Mouse (Mus musculus) activated CD4-positive, CD25-positive, alpha-beta regulatory T cell, adult 4 months (primary cell): ENCODE data around the gene Mrpl58. TPM values are rescaled to one million over a fixed set of nuclear protein-coding genes. Genes with fewer than 3 reads are reported as not detected.

Experiments used
- ATAC-seq: one replicate; pipeline ENCODE4 v1.8.0; 2017
- polyA plus RNA-seq, 2 experiments: library from polyadenylated mRNA; unstranded; fragments of 100-300 nt; shearing (Covaris generic); gene quantifications; one replicate each; pipeline ENCODE4 v1.2.1; 2017

Gene Mrpl58
- 100 to 1,000 TPM; 206 to 214 TPM for polyA plus RNA-seq

DNA sequence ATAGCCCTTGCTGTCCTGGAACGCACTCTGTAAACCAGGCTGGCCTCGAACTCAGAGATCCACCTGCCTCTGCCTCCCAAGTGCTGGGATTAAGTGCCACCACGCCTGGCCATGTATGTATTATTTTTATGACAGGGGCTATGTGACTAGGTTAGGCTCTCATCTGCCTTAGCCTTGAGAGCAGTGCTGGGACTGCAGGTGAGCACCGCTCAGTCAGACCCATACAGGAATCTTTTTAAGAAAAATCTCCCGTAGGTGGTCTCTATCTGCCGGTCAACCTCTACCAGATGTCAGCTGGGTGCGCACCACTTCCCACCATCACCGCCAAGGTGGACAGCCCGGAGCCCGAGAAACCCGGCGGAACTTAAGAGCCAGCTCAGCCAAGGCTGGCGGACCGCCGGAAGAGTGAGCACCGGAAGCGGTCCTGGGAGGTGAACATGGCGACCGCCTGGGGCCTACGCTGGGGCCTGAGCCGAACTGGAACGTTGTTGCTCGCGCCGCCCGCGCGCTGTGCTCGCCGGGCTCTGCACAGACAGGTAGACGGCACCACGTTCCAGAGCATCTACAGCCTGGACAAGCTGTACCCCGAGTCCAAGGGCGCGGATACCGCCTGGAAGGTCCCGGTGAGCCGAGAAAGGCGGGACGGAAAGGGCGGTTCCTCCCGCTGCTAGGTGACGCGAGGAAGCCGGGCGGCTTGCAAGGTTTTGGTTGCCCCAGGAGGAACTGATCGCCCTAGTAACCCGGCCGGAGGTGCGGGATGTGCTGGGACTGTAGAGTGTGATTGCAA lies at the start of gene Mrpl58:
Mrpl58 (plus strand) TSS at position 415 of the 787 bp plus-strand sequence.
- peak; percentile 58 for ATAC-seq

DNA sequence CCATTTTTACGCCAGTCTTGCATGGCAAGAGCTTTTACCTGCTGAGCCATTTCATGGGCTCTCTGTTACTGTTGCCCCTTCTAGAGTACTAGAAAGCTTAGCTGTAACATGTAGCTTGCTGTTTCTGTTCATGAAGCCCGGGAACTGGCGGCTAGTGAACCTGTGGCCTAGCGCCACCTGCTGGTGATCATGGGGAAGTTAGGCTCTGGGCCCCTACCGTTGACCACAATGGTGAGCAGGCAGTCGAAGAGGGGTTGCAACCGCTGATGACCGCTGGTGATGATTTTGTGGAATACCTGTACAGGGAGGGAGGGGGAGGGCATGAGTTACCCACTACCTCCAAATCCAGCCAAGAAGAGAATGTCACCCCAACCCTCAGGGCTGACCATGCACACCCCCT lies 49.4 kb upstream of the Mrpl58 start:
- peak; percentile 49 for ATAC-seq

DNA sequence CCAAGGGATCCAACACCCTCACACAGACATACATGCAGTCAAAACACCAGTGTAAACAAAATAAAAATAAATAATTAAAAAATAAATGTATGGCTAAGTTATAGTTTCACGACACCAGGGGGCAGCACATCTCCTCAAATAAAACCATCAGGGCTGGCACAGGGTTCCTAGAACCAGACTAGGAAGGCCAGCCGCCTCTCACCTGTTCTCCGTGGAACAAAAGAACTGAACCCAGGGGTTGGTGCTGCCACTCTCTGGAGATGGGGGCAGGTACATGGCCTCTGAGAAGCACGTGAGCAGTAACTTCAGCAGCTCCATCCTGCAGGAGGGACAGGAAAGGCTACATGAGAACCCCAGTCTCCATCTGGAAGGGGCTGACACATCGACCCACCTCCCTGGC lies 45.1 kb upstream of the Mrpl58 start:
- no peak for ATAC-seq

DNA sequence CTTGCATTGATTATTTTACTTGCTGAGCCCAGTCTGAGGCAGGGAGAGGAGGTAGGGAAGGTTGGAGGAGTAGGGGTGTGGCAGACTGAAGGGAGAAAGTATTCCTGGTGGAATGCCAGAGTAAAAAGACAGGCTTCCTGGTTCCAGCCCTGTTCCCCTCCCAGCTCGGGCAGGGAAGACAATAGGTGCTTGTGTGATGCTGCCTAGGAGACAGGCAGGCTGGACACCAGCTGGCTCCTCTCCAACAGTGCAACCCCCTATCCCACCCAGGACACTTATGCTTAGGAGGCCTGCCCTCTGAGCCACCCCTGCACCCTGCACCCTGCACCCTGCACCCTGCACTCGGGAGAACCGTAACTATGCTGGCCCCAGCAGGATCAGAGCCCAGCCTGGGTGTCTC lies 44.3 kb upstream of the Mrpl58 start:
- ATAC-seq, result no peak

DNA sequence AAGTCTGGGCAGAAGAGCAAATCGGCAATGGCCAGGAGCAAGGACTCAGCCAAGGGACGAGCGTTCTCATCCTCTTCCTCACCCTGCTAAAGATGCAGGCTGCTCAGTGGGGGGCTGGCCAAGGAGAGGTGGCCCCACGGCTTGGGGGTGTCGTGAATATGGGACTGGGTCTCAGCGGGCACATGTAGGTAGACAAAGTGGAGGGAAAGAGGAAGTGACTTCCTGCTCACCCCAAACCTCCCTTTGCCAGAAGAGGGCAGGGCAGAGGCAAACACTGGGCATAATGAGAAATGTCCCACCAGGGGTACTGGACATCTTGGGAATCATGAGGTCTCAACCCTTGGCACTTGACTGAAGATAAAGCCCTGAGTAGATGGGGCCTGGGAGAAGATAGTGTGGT lies 43.8 kb upstream of the Mrpl58 start:
- ATAC-seq, result no peak

DNA sequence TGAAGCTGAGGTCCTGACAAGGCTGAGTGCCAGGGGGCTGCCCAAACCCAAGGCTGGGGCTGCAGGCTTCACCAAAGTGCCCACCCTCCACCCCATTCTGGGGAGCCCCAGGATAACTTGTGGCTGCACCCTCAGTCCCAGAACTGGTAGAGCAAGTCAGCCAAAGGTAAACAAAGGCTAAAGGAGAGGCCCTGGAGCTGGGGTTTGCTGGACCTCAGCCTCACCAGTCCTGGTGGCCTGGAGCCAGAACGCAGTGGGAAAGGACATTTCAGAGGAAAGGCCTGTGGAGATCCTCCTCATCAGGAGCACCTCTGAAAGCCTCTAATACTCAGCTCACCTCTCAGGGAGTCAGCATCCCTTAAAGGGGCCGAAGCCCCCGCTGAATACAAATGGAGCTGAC lies 39.4 kb upstream of the Mrpl58 start:
- no peak for ATAC-seq

DNA sequence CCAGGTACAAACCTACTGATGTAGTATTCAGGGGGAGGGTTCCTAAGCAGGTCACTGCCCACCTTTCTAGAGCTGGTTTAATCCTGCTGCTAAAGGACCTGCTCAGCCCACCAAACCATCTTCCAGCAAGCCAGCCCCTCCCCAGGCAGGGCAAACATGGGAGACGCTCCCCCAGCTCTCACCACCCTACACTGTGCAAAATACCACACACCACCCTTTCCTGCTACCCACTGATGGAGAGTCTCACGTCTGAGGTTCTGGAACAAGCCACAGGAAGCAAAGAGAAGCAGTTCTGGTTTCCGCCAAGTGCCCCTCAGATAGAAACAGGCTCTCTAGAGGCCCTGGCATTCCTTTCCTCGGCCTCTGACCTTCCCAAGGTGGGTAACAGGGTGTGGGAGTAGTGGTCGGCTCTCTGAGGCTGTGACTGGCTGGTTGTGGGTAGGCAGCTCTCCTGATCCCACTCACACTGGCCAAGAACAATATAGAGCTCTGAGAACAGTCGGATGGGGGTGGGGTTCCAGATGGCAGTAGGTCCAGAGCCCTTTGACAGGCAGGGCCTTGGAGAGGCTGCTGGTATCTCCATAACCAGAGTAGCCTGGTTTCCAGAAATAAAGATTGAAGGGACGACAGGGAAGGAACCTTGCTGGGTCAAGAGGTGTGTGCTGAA lies 37.4 kb upstream of the Mrpl58 start:
- ATAC-seq, result no peak

DNA sequence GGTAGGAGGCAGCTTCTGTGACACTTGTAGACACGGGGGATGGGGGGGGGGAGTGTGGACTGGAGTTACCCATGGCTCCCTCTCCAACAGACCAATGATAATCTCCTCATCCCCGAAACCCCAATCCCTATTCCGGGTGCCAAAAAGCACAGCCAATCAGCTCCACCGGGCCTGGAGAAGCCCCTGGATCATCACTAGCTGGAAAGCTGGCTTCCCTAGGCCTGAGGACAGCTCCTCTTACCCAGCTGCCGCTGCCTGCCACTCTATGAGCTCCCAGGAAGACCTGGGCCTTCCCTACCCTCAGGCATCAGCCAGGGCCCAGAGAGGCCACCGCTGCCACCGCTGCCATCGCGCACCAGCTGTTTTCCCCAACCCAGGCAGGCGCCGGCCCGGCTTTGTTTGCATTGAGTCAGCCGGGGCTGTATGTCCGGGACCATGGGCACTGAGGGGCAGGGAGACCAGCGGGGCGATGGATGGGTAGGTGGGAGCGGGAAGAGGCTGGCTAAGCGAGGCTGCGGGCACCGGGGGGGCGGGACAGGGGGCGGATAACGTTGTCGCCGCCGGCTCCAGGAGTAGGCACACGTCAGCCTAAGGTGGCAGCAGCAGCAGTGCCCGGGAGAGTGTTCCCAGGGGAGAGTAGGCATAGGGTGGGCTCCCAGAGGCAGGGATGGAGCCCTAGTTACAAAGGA lies 36.7 kb upstream of the Mrpl58 start:
- ATAC-seq, result no peak

DNA sequence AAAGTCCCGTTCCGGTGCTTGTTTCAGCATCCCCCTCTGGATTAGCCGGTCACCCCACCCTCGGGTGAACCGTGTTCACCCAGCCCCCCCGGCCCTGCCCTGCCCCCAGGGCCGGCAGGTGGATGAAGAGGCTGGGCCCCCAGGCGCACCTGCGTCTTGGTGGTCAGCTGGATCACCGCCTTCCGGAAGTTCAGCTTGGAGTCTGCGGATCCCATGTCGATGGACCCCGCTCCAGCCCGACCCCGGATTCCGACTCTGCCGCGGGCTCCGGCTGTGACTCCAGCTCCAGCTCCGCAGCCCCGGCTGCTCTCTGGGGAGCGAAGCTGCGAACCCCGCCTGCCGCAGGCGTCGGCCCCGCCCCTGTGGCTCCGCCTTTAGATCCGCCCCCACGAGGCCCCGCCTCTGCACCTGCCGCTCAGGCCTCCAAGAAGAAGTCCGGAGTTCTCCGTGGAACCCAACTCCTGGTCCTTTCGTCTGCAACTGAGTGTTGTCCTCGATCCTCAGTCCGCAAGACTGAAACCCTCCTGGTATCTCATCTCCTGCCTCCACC lies 36.1 kb upstream of the Mrpl58 start, which contains the start of gene Hid1:
Hid1 (minus strand) TSS at position 362 of the 550 bp plus-strand sequence.
- ATAC-seq, result peak; percentile 83

DNA sequence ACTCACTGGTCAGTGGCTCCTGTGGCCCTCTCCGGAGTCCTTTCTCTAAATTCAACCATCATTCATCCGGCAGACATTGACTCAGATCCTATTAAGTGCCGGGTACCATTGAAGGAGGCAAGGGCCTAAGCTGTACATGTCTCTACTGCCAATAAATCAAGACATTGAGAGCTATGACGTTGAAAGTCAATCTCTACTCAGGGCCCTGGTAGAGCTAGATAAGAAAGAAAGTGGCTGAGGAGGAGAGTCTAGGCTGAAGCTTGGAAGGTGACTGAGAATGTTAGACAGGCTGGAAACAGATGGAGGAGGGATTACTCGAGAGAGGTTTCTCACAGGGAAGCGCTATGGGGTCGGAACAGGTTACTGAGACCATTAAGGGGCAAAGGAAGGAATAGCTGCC lies 33.2 kb upstream of the Mrpl58 start:
- no peak for ATAC-seq

DNA sequence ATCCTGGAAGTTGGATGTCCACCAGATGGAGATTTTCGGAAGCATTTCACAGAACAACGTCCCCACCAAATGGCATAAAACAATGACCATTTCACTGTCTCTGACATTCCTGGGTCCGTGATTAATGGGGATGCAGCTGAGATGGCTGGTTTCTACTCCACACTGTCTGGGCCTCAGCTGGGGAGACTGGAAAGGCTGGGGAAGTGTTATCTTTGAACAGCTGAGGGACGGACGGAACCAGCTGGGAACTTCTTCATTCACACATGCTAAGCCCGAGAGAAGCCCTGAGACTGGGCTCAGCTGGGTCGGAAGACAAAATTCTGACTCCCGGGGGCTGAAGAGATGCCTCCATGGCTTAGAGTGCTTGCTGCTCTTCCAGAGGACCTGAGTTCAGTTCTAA lies 32.2 kb upstream of the Mrpl58 start:
- no peak for ATAC-seq

DNA sequence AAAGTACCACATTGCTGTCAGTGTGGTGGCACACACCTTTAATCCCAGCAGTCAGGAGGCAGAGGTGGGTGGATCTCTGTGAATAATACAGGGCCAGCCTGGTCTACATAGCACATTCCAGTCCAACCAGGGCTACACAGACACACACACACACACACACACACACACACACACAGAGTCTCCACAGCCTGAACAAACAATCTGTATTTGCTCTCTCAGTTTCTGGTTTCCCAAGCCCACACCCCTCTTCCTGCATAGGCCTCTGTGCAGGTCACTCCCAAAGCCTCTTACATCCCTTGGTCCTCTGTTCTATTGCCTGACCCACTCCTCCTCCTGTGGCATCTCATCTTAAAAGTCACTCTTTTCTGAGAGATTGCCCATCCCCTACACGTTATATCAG lies 31.5 kb upstream of the Mrpl58 start:
- no peak for ATAC-seq

DNA sequence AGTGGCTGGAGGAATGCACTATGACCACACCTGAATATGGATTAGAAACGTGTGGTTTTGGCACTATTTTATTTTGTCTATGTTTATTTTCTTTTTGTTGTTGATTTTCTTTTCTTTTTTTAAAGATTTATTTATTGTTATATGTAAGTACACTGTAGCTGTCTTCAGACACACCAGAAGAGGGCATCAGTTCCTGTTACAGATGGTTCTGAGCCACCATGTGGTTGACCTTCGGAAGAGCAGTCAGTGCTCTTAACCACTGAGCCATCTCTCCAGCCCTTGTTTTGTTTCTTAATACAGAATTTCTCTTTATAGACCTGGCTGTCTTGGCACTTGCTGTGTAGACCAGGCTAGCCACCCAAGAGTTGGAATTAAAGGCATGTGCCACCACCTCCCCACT lies 30.8 kb upstream of the Mrpl58 start:
- no peak for ATAC-seq

DNA sequence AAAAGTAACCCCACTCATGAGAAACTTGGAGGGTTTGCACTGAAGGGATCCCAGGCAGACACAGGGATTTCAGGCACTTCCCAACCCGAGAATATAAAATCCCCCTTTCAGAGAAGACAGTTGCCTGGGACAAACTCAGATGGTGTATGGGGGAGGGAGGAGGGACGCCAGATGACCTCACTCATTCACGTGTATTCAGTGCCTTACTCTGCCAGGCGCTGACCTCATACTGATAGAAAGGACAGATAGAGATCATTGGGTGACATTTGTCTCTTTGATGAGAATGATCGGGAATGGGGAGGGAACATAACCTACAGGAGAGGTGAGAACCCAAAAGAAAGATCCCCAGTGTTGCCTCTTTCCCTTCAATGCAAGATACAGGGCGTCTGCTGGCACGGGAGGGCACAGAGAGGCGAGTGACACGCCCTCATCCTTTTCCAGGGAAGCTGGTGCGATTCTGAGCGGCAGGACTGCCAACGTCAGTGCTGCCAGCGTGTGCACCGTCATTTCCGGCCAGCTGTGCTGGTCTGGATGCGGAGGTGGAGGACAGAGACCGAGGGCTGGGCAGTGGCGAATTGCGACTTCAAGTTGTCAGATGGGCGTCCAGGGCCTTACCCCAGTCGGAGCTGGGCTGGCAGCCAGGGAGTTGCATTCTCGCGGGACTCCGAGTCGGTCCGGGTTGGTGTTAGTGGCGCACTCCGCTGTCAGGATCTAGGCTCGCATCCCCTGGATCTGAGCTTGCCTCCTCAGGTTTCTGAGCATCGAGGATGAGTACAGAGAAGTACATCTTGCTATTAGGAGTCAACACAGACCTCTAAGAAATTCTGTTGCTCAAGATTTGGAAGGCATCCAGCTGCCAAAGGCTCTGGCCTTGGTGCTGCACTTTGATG lies 29.5 kb upstream of the Mrpl58 start:
- no peak for ATAC-seq

DNA sequence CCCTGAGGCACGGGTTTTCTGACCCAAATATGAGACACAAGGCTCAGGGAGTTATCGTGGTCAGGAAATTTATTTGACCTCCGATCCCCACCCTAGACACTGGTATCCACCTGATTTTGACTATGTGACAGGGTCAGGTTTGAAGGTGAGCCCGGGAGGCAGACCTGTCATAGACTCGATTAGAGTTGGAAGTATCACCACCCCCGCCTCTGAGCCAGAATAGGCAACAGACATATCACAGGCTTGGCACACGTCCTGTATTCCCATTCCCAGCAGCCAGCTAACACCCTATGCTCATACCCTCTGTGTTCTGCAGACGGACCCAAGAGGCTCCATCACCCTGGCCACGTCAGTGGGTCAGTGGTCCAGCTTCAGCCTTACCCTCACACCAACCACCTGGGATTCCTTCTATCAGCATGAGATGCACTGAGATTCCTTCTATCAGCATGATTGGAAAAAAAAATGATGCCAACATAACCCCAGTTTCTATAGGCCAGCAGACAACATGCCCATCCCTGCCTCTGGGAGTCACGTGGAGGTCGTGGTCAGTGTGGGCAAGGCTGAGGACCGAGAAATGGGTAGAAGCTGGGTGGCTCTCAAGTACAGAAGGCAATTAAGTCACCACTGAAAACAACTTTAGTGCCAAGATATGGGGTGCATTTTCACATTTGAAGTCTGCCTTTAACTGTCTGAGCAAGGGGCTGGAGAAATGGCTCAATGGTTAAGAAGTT lies 28.7 kb upstream of the Mrpl58 start:
- no peak for ATAC-seq

DNA sequence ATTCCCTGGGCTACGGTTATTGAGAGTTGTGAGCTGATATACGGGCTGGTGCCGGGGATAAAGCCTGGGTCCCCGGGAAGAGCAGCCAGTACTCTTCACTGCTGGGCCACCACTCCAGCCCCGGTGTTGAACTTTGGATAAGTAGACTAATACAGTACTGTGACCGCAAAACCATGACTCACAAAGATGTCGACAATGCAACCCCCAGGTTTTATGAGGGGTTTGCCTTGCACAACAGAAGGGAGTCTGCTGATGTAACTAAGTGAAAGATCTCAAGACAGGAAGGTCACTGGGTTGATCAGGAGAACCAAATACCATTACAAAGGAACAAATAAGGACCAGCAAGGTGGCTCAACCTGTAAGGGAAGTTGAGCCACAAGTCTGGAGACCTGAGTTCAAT lies 26.8 kb upstream of the Mrpl58 start:
- ATAC-seq, result no peak

DNA sequence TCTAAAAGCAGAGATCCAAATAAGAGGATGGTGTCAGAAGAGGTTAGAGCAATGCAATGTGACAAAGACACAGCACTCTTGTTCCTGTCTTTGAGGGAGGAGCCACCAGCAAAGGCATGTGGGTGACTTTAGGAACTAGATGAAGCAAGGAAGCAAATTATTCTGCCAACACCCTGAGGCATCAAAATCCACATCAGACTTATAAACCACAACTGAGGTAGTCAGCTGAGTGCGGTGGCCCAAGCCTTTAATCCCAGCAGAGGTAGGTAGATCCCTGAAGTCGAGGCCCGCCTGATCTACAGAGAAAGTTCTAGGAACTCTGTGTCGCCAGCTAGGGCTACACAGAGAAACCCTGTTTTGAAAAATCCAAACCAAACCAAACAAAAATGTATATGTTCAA lies 26.3 kb upstream of the Mrpl58 start:
- ATAC-seq, result no peak

DNA sequence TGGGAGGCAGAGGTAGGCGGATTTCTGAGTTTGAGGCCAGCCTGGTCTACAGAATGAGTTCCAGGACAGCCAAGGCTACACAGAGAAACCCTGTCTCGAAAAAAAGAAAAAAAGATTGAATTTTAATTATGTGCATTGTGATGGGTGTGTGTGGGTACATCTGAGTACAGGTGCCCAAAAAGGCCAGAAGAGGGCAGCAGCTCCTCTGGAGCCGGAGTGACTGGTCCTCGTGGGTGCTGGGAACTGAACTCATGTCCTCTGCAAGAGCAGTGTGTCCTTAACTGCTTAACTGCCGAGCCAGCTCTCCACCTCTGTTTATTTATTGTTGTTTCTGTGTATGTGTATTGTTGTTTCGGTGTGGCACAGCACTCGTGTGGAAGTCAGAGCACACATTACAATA lies 25.7 kb upstream of the Mrpl58 start:
- no peak for ATAC-seq

DNA sequence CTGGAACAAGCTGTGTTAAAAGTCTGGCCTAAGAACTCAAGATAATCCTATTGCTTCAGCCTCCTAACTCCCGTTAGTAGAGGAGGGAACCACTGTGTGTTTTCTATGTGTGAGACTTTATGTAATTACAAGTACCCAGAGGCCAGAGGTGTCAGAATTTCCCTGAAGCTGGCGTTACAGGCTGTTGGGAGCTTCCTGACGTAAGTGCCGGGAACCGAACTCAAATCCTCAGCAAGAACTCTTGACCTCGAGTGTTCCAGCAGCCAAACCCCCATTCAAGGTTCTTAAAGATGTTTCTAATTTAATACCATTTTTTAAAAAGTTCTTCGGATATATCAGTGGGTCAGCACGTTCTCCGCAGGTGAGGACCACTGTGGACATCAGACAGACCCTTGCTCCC lies 22.3 kb upstream of the Mrpl58 start:
- no peak for ATAC-seq

DNA sequence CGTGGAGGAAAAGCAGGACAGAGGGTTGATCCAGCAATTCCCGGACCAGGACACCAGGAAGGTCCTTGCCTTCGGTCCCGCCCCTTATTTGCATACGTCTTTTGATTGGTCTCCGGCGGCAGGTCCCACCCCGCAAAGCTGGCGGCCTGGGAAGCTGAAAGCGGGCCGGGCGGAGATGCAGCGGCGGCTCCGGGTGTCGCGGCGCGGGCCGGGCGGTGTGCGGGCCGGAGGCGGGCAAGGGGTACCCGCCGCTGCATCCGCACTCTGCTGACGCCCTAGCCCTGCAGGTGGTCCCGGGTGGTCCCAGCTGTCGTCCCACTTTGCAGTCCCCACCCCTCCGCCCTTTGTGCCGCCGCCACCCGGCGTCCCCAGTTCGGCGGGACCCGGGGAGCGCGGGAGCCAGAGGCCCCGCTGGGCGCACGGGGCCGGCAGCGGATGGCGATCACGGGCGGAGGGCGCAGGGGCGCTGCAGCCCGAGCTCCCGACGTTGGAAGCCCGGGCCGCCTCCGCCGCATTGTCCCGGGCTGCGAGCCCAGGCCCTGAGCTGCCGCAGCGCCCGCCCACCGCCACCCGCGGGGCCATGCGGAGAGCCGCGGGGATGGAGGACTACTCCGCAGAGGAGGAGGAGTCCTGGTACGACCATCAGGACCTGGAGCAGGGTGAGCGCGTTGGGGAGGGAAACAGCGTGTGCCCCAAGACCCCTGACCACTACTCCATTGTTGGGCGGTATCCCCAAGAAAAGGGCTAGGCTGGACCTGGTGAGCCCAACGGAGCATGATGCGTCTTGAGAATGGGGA lies 21.6 kb upstream of the Mrpl58 start, which contains the start of gene Cdr2l:
Cdr2l (plus strand) TSS at position 174 of the 797 bp plus-strand sequence.
- ATAC-seq, result no peak

DNA sequence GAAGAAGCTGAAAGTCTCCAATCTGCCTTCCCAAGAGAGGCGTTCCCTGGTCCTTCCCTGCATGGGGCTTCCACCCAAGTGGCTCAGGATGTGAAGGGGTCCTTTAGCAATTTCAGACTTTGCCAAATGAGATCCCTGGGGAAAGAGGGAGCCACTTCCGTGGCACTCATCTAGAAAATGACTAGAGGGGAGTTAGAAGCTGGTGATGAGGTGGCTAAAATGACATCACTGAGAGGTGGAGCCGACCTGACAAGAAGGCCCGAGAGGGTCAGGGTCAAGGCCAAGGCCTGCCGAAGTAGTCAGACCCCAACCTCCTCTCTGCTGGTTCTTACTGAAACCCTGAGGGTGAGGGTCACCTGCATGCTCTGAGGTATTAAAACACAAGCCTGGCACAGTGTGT lies 20.7 kb upstream of the Mrpl58 start:
- ATAC-seq, result no peak
